Mouse (Mus musculus): ENCODE results near the gene Smim9. TPM values are rescaled to one million over a fixed set of nuclear protein-coding genes. Genes with fewer than 3 reads are reported as not detected.
A peak's percentile ranks its signal among the peaks of the same experiment; 100 is the strongest.

Gene Smim9
- polyA plus RNA-seq, 1 experiment: not detected

- H3K4me1 ChIP-seq (ENCODE audit: control insufficient read depth, insufficient read depth, low read length): no peaks in the 10 kb centered on the region
- H3K4me3 ChIP-seq (ENCODE audit: low read depth, low read length): no peak overlapping the region
- no peaks in the 10 kb centered on the region for H3K9me3 ChIP-seq (replicated peaks; ENCODE audit: control insufficient read depth, insufficient read depth, low read length, poor library complexity, severe bottlenecking)
- H3K36me3 ChIP-seq (ENCODE audit: control insufficient read depth, insufficient read depth, low read length, poor library complexity, severe bottlenecking): peaks cover 2% of the 10 kb centered on the region
- H3K27me3 ChIP-seq (ENCODE audit: control insufficient read depth, insufficient read depth, low read length, poor library complexity, severe bottlenecking): no peaks in the 10 kb centered on the region
- H3K9ac ChIP-seq (ENCODE audit: low read depth, poor library complexity, severe bottlenecking): no peak overlapping the region
- H3K27ac ChIP-seq (ENCODE audit: insufficient read depth, low read length): no peak overlapping the region
- TF ChIP-seq EP300 (IDR thresholded peaks at IDR 0.05; ENCODE audit: insufficient read depth, low read depth, low read length) (no peak), CTCF (IDR thresholded peaks at IDR 0.05; ENCODE audit: low read depth, low read length) (no peak), POLR2A (IDR thresholded peaks at IDR 0.05; ENCODE audit: insufficient read depth, low read length) (no peak)
Observed at GRCm38 (mm10) chrX:75126893-75127292, 36.7 kb downstream of the Smim9 start.

DNA sequence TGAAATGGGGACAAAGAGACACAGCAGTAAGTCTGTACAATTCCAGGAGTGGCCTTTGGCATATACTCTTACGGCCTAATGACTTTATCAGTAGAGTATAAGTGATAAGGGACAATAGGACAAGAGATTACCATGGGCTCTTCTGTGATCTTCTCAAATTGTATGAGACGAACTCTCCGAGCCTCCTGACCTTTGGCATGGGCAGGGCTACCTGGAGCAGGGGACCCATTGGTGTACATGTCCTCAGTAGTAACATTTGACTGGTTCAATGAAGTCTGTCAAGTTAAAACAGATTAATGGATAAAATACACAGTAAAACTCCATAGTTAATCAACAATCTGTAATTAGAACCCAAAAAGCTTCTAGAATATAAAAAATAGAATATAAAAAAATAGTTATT lies 38.0 kb downstream of the Smim9 start:
- no peaks in the 10 kb centered on the region for H3K4me1 ChIP-seq (ENCODE audit: control insufficient read depth, insufficient read depth, low read length)
- no peak overlapping the region for H3K9ac ChIP-seq (ENCODE audit: low read depth, poor library complexity, severe bottlenecking)
- H3K27ac ChIP-seq (ENCODE audit: insufficient read depth, low read length): no peak overlapping the region
- peaks cover 2% of the 10 kb centered on the region for H3K36me3 ChIP-seq (ENCODE audit: control insufficient read depth, insufficient read depth, low read length, poor library complexity, severe bottlenecking)
- no peak for TF ChIP-seq CTCF (IDR thresholded peaks at IDR 0.05; ENCODE audit: low read depth, low read length)
- no peak for TF ChIP-seq POLR2A (IDR thresholded peaks at IDR 0.05; ENCODE audit: insufficient read depth, low read length)
- no peak for TF ChIP-seq EP300 (IDR thresholded peaks at IDR 0.05; ENCODE audit: insufficient read depth, low read depth, low read length)
- no peaks in the 10 kb centered on the region for H3K27me3 ChIP-seq (ENCODE audit: control insufficient read depth, insufficient read depth, low read length, poor library complexity, severe bottlenecking)
- H3K4me3 ChIP-seq (ENCODE audit: low read depth, low read length): no peak overlapping the region
- no peaks in the 10 kb centered on the region for H3K9me3 ChIP-seq (replicated peaks; ENCODE audit: control insufficient read depth, insufficient read depth, low read length, poor library complexity, severe bottlenecking)

DNA sequence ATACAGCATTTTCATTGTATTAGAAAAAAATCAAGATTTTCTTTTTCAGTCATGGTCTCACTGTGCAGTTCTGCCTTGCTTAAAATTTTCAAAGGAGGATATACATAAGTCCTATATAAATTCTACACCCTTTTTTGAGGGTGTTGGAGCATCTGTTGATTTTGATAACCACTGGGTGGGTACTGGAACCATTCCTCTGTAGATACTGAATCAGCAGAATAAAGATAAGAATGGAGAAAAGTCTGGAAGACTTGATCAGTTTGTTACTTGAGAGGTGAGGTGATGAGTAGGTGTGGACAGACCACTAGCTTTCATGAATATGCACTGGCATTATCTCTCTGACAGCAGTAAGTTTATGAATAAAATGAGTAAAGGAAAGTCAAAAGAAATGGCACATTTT lies 48.0 kb downstream of the Smim9 start:
- Histone ChIP-seq H3K9me3 (replicated peaks; ENCODE audit: control insufficient read depth, insufficient read depth, low read length, poor library complexity, severe bottlenecking) (no peaks in the 10 kb centered on the region), H3K9ac (ENCODE audit: low read depth, poor library complexity, severe bottlenecking) (no peak overlapping the region), H3K27ac (ENCODE audit: insufficient read depth, low read length) (no peak overlapping the region), H3K4me1 (ENCODE audit: control insufficient read depth, insufficient read depth, low read length) (no peaks in the 10 kb centered on the region), H3K4me3 (ENCODE audit: low read depth, low read length) (no peak overlapping the region), H3K36me3 (ENCODE audit: control insufficient read depth, insufficient read depth, low read length, poor library complexity, severe bottlenecking) (peaks cover 7% of the 10 kb centered on the region), H3K27me3 (ENCODE audit: control insufficient read depth, insufficient read depth, low read length, poor library complexity, severe bottlenecking) (no peaks in the 10 kb centered on the region)
- TF ChIP-seq EP300 (IDR thresholded peaks at IDR 0.05; ENCODE audit: insufficient read depth, low read depth, low read length) (no peak), POLR2A (IDR thresholded peaks at IDR 0.05; ENCODE audit: insufficient read depth, low read length) (no peak), CTCF (IDR thresholded peaks at IDR 0.05; ENCODE audit: low read depth, low read length) (no peak)

DNA sequence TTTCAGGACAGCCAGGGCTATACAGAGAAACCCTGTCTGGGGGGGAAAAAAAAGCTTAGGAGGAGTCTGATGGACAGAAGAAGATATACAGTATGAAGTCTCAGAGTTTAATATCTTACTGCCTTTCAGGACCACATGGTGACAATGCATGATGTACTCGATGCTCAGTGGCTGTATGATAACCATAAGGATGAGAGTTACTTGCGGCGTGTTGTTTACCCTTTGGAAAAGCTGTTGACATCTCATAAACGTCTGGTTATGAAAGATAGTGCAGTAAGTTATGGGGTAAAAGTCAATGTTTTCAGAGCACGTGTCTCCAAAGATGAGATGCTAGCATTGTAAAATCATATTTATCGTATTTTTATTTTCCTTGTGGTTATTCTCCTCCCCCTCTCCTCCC lies 61.3 kb downstream of the Smim9 start:
- Histone ChIP-seq H3K4me1 (ENCODE audit: control insufficient read depth, insufficient read depth, low read length) (no peaks in the 10 kb centered on the region), H3K4me3 (ENCODE audit: low read depth, low read length) (no peak overlapping the region), H3K36me3 (ENCODE audit: control insufficient read depth, insufficient read depth, low read length, poor library complexity, severe bottlenecking) (peaks cover 71% of the 10 kb centered on the region), H3K9ac (ENCODE audit: low read depth, poor library complexity, severe bottlenecking) (no peak overlapping the region), H3K27me3 (ENCODE audit: control insufficient read depth, insufficient read depth, low read length, poor library complexity, severe bottlenecking) (no peaks in the 10 kb centered on the region), H3K27ac (ENCODE audit: insufficient read depth, low read length) (no peak overlapping the region), H3K9me3 (replicated peaks; ENCODE audit: control insufficient read depth, insufficient read depth, low read length, poor library complexity, severe bottlenecking) (no peaks in the 10 kb centered on the region)
- no peak for TF ChIP-seq EP300 (IDR thresholded peaks at IDR 0.05; ENCODE audit: insufficient read depth, low read depth, low read length)
- no peak for TF ChIP-seq CTCF (IDR thresholded peaks at IDR 0.05; ENCODE audit: low read depth, low read length)

- peaks cover 39% of the 10 kb centered on the region for H3K36me3 ChIP-seq (ENCODE audit: control insufficient read depth, insufficient read depth, low read length, poor library complexity, severe bottlenecking)
Observed at GRCm38 (mm10) chrX:75098799-75099198, 64.8 kb downstream of the Smim9 start.

GRCm38 (mm10) chrX:75096163-75096770 lies 67.3 kb downstream of the Smim9 start:
- TF ChIP-seq EP300 (IDR thresholded peaks at IDR 0.05; ENCODE audit: insufficient read depth, low read depth, low read length) (no peak), POLR2A (IDR thresholded peaks at IDR 0.05; ENCODE audit: insufficient read depth, low read length) (no peak), CTCF (IDR thresholded peaks at IDR 0.05; ENCODE audit: low read depth, low read length) (no peak)
- H3K4me3 ChIP-seq (ENCODE audit: low read depth, low read length): peak overlapping the region; percentile 100
- H3K27ac ChIP-seq (ENCODE audit: insufficient read depth, low read length): peak overlapping the region; percentile 42; the same call in 1 of the 2 replicates
- H3K27me3 ChIP-seq (ENCODE audit: control insufficient read depth, insufficient read depth, low read length, poor library complexity, severe bottlenecking): no peaks in the 10 kb centered on the region
- H3K9me3 ChIP-seq (replicated peaks; ENCODE audit: control insufficient read depth, insufficient read depth, low read length, poor library complexity, severe bottlenecking): no peaks in the 10 kb centered on the region
- H3K9ac ChIP-seq (ENCODE audit: low read depth, poor library complexity, severe bottlenecking): peak overlapping the region; percentile 97
- H3K4me1 ChIP-seq (ENCODE audit: control insufficient read depth, insufficient read depth, low read length): no peaks in the 10 kb centered on the region
- peaks cover 23% of the 10 kb centered on the region for H3K36me3 ChIP-seq (ENCODE audit: control insufficient read depth, insufficient read depth, low read length, poor library complexity, severe bottlenecking)

More at GRCm38 (mm10) chrX:75098799-75099198, 64.8 kb downstream of the Smim9 start:
- peak overlapping the region; percentile 33; the same call in 1 of the 2 replicates for H3K27ac ChIP-seq (ENCODE audit: insufficient read depth, low read length)
- no peaks in the 10 kb centered on the region for H3K4me1 ChIP-seq (ENCODE audit: control insufficient read depth, insufficient read depth, low read length)
- H3K27me3 ChIP-seq (ENCODE audit: control insufficient read depth, insufficient read depth, low read length, poor library complexity, severe bottlenecking): no peaks in the 10 kb centered on the region
- TF ChIP-seq POLR2A (IDR thresholded peaks at IDR 0.05; ENCODE audit: insufficient read depth, low read length) (no peak), CTCF (IDR thresholded peaks at IDR 0.05; ENCODE audit: low read depth, low read length) (no peak), EP300 (IDR thresholded peaks at IDR 0.05; ENCODE audit: insufficient read depth, low read depth, low read length) (no peak)
- H3K9ac ChIP-seq (ENCODE audit: low read depth, poor library complexity, severe bottlenecking): 0 out of 2 replicates have a peak overlapping the region, but pooled peaks have one; percentile 18
- H3K4me3 ChIP-seq (ENCODE audit: low read depth, low read length): peak overlapping the region; percentile 44; the same call in 1 of the 2 replicates
- H3K9me3 ChIP-seq (replicated peaks; ENCODE audit: control insufficient read depth, insufficient read depth, low read length, poor library complexity, severe bottlenecking): no peaks in the 10 kb centered on the region

Other genes starting within 250 kb of the Smim9 start
- gene Gab3, start 78.3 kb downstream of the Smim9 start, polyA plus RNA-seq (2011; ENCODE audit: insufficient read depth, insufficient read length, low read depth, missing spikeins): 0.46 and 0.82 TPM in 2 replicates
- gene Dkc1, start 67.9 kb downstream of the Smim9 start, polyA plus RNA-seq (2011; ENCODE audit: insufficient read depth, insufficient read length, low read depth, missing spikeins): 254 and 264 TPM in 2 replicates
- 78.8 and 85.1 TPM in 2 replicates for gene Mpp1, start 32.8 kb downstream of the Smim9 start, polyA plus RNA-seq (2011; ENCODE audit: insufficient read depth, insufficient read length, low read depth, missing spikeins)
- gene Fundc2, start 218.6 kb upstream of the Smim9 start, polyA plus RNA-seq (2011; ENCODE audit: insufficient read depth, insufficient read length, low read depth, missing spikeins): 80.6 and 84.4 TPM in 2 replicates
- gene F8, start 218.8 kb upstream of the Smim9 start, polyA plus RNA-seq (2011; ENCODE audit: insufficient read depth, insufficient read length, low read depth, missing spikeins): 0.33 and 0.40 TPM in 2 replicates

All from ES-Bruce4 (cell line).